Mouse (Mus musculus) embryo, embryonic 9.5 days (tissue): ENCODE data around the gene Syt16.

Source experiments
- DNase-seq: peaks from one replicate; pipeline ENCODE4 v3.0.0-alpha.2; 2017; ENCODE audit errors: extremely low spot score

Syt16 gene

DNA sequence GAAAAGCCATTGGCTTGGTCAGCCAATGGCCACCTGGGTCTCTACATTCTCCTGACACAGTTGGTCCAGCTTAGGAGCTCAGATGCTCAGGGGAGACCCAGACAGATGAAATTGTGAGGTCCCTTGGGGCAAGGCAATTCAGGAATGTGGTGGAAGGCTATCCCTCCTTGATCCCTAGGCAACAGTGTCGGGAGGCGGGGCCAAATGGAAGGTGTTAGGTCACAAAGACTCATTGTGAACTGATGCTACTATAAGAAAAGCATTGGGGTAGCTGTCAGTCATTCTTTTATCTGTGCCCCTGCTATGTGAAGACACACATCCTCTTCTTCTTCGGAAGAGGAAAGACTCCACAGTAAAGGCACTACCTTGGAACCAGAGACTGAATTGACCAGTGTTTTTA, 315.1 kb downstream of the Syt16 start:
- DNase-seq = no peak

GRCm38 (mm10) chr12:74315221-74315620, 317.8 kb downstream of the Syt16 start:
- DNase-seq = no peak

DNA sequence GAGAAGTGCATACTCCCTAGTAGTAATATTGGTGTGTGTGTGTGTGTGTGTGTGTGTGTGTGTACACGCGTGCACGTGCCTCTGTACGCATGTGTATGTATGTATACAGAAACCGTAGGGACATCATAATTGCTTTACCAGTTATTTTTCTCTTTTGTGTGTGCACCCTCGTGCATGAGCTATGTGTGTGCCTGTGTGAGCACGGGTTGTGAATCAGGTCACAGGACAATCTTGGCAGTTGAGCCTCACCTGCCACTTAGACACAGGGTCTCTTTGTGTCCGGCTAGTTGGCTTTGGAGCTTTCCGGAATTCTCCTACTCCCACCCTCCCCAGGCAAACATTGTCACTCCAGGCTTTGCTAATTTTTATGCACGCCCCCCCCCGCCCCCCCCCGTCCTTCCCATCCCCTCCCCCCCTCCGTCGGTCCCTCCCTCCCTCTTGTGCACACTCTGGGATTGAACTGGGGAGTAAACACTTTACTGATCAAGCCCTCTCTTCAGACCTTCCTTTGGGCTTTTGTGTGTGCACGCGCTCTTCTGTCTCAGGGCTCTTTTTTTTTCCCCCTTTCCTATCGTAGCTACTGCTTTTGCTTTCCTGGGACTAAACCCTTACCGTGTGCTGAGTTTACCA, 319.0 kb downstream of the Syt16 start, which contains the start of gene Gm11042:
TSS of gene Gm11042 (minus strand) at position 51 of the 630 bp plus-strand sequence.
- no peak for DNase-seq

DNA sequence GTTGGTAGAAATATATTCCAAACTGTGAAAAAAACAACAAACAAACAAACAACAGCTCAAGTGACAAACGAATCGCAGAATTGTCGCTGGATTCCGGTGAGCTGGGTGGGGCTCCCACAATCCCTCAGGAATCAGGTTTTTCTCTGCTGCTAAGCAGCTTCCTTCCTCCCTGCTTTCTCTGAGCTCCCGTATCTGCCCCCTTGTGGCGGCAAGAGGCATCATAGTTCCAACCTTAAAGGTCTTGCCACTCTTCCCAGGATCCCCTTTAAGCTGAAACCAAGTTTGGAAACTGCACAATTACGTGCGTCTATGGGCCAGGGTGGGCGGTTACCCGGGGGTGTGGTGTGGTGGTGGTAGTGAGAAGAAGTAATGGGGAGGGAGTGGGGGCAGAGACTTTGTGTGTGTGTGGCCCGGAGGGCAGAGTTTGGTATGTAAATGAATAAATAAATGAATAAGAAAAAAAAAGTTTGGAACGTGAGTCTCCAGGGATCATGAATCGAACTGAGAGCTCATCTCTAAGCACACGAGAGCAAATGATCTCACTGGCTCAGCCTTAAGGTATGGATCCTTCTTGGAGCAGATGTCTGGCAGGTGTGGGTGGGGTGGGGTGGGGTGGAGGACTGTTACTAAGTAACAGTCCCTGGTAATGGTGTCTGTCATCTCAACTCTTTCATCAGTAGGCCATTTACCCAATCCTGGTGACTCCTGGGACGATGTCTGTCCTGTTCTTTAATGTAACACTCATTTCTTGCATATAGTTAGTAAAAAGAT, 319.7 kb downstream of the Syt16 start:
- DNase-seq = peak; percentile 84

DNA sequence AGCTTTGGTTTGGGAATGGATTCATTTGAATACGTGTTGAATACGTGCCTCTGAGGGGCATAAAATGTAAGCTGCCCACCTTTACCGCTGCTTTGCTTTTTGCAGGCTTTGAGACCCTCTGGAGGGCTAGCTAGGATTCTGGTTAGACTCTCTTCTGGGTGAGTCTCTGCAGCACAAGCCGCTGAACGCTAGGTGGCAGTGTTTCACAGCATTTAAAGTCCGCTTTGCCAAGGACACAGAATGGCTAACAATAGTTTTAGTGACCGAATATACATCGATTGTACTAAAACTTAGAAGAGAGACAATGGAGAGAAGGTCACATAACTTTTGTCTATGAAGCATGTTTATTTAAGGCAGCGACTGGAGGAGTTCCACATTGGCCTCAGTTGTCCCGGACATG, 322.9 kb downstream of the Syt16 start:
- DNase-seq = peak; percentile 77

DNA sequence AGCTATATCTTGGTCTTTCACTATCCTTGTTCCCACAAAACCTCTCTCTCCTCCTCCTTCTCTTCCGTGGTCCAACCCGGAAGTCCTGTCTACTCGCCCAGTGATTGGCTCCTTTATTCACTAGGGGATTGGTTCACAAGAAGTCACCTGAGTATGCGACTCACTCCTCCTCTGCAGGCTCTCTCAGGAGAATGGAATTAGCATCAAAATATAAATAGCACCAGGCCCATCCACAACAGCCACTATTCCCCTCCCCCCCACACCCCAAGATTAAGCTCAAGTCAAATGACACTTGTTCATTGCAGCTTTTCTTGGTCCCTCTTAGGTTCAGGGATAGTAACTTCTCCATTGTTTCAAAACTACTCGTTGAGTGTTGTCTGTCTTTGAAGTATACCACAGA, 324.5 kb downstream of the Syt16 start:
- no peak for DNase-seq
